Mouse (Mus musculus) layer of hippocampus, adult 8-10 months (tissue): ENCODE results near the gene Ppig. TPM values are rescaled to one million over a fixed set of nuclear protein-coding genes. Genes with fewer than 3 reads are reported as not detected.

Source experiments
- DNase-seq, 2 experiments: peaks; one replicate each; pipeline ENCODE4 v3.0.0; 2022; ENCODE audit warnings: low spot score in 2 of 2
- total RNA-seq, 4 experiments: library from RNA; stranded (reverse); gene quantifications; 2 replicates each; pipeline ENCODE4 v1.2.4; 2022

The Ppig gene
- total RNA-seq, 4 experiments from 2014 or later = 55.5 to 73.8 (median 70.1) TPM

DNA sequence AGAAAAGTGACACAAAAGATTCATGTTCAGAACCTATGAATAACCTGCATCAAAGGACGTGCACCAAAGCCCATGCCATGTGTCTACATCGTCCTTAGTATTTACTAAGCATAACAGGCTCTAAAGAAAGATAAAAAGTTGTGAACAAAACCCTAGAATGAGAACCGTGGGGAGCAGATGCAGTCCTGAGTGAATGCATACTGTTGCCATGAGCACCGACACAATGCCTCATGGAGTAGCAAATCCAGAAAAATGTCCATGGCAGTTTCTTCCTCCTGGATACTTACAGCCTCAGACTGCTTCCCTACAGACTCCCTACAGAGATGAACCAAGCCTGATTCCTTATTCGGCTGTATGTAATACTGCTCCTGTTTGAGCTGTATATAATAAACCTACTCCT, 38.6 kb downstream of the Ppig start:
- no peak for DNase-seq

- no peak for DNase-seq
Measured at GRCm38 (mm10) chr2:69763340-69763739, 41.0 kb downstream of the Ppig start.

DNA sequence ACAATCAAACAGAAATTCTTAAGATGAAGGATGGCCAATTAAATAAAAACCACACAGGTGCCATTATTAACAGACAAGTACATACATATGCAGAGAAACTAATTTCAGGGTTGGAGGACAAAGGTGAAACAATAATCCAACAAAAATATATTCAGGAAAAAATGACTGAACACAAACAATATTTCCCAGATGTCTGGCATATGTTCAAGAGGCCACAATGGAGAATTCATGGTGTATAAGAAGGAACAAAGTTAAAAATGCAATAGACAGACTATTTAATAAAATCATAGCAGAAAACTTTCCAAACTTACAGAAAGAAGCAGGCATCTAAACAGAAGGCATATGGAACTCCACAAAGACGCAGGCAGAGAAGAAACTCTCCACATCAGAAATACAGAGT, 42.4 kb downstream of the Ppig start:
- DNase-seq = no peak

- peak in 1 of 2 experiments; percentile 23 for DNase-seq
Measured at GRCm38 (mm10) chr2:69773331-69773730, 51.0 kb downstream of the Ppig start.

DNA sequence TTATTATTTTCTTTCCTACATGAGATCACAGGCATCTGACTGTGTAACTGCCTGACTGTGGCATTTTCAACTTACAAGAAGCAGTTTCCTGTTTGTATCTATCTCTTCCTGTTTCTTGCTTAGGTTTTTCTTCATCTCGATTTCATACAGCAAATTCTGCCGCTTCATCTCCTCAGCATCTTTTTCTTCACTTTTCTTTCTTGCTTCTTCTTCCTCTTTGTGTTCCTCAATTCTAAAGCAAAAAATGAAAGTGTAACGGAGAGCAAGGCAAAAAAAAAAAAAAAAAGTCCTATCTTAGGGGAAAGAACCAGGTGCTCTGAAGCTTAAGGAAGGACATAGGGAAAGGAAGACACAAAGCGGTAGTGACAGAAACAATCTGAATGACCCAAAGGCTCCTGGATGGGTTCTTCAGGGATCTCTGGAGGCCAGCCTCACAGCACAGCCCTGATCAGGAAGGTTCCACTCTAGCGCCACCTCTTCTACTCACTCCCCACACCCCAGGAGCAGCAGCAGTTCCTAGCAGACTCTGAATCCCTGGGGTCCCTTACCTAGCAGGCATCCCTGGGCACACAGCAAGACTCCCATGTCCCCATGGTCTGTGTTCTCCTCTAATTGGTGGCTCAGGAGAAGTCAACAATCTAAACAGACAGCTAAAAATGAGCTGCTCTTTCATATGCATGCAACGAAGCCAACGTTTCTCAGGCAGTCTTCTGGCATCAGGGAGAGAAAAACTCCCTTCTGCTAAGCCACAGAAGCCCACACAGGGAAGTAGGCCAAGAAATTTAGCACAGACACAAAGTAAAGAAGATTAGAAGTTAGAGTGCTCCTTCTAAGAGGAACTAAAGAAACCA, 55.9 kb downstream of the Ppig start:
- no peak for DNase-seq

GRCm38 (mm10) chr2:69778836-69779177, 56.5 kb downstream of the Ppig start:
- no peak for DNase-seq

- DNase-seq = no peak
Measured at GRCm38 (mm10) chr2:69788974-69789373, 66.6 kb downstream of the Ppig start.

GRCm38 (mm10) chr2:69789429-69790069, 67.2 kb downstream of the Ppig start, which contains the start of the genes Ccdc173 and Phospho2:
TSS of gene Ccdc173 (minus strand) at chr2:69789575.
TSS of gene Phospho2 (plus strand) at chr2:69789623.
- peak; percentile 96 to 98 for DNase-seq

- peak; percentile 56 to 86 for DNase-seq
Measured at GRCm38 (mm10) chr2:69790285-69790684, 67.9 kb downstream of the Ppig start.

- no peak for DNase-seq
Measured at GRCm38 (mm10) chr2:69790722-69791121, 68.4 kb downstream of the Ppig start.

DNA sequence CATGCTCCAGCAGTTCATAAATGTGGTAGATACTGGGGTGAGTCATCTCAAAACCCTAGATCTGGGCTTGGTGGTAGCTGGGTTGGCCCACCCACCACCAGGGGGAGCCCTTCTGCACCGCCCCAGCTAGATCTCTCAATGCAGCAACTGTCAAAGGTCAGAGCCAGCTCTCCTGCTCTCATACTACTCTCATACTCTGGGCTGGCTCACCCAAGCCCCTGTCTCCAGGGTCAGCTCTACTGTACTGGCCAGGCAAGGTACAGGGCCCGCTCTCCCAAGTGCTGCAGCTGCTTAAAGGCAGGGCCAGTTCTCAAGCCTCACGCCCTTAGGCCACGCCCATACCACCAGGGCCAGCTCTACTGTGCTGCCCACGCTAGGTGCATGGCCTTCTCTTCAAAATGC, 80.6 kb downstream of the Ppig start:
- peak in 1 of 2 experiments; percentile 50 for DNase-seq

Other genes with a start within 250 kb of the Ppig start
- gene Lrp2, start 136.5 kb upstream of the Ppig start, total RNA-seq = 1 to 10 TPM in 1 of 4 experiments, under 1 TPM in 3; 0.45 to 1.0 (median 0.66) TPM
- 10 to 100 TPM; 26.4 to 33.3 (median 30.0) TPM for gene Bbs5, start 75.4 kb upstream of the Ppig start, total RNA-seq
- under 1 TPM; 0.16 to 0.59 (median 0.38) TPM for gene Klhl41, start 52.4 kb upstream of the Ppig start, total RNA-seq
- 10 to 100 TPM; 18.2 to 22.1 (median 19.8) TPM for gene Fastkd1, start 9.0 kb upstream of the Ppig start, total RNA-seq
- 1 to 10 TPM; 2.2 to 3.3 (median 2.6) TPM for gene Ccdc173, start 67.0 kb downstream of the Ppig start, total RNA-seq
- 10 to 100 TPM; 17.7 to 25.1 (median 22.9) TPM for gene Phospho2, start 67.1 kb downstream of the Ppig start, total RNA-seq
- 10 to 100 TPM; 32.7 to 45.3 (median 36.6) TPM for gene Klhl23, start 99.4 kb downstream of the Ppig start, total RNA-seq
- gene Ssb, start 139.0 kb downstream of the Ppig start, total RNA-seq = 100 to 1,000 TPM; 107 to 135 (median 129) TPM
- 10 to 100 TPM; 12.9 to 17.8 (median 15.4) TPM for gene Mettl5, start 163.1 kb downstream of the Ppig start, total RNA-seq
- 100 to 1,000 TPM; 108 to 133 (median 128) TPM for gene Ubr3, start 174.7 kb downstream of the Ppig start, total RNA-seq